Mouse (Mus musculus): ENCODE results near the gene Mettl23.

DNA sequence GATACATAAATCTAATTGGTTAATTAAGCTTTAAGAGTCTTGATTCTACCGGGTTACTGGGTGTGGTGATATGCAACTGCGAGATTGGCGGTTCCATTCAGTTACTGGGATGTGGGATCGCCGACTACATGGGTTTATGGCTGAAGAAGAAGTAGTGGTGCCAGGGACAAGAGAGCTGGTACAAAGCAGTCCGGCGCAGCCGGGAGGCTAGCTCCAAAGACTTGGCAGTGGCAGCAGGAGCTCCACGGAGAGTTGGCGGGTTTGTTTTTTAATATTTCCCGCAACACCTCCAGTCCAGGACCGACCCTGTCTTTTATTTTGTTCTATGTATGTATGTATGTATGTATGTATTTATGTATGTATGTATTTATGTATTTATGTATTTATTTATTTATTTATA, 56.2 kb downstream of the Mettl23 start:
- TF ChIP-seq POLR2A (IDR thresholded peaks at IDR 0.05; ENCODE audit: borderline replicate concordance, extremely low read depth, insufficient read depth, insufficient read length, poor library complexity, severe bottlenecking) (no peak), CTCF (IDR thresholded peaks at IDR 0.05; ENCODE audit: borderline replicate concordance, extremely low read depth, insufficient read depth, insufficient read length) (no peak)
